Mouse (Mus musculus) cerebellum, adult 2 months (tissue): ENCODE data around the gene Alg14.

ENCODE experiments used
- CTCF ChIP-seq: fragments of 200-500 bp; IDR thresholded peaks from 2 replicates; pipeline ENCODE4 v1.5.1; 2011; ENCODE audit warnings: low read depth, mild to moderate bottlenecking, control low read depth, low read length, moderate library complexity, borderline replicate concordance; ENCODE audit not compliant: insufficient read depth
- POLR2A ChIP-seq: fragments of 200-500 bp; IDR thresholded peaks from 2 replicates; pipeline ENCODE4 v1.6.1; 2011; ENCODE audit warnings: low read length, control low read depth, borderline replicate concordance; ENCODE audit not compliant: insufficient read depth

GRCm38 (mm10) chr3:121378708-121379612 lies 87.4 kb downstream of the Alg14 start:
- no peak for TF ChIP-seq CTCF
- TF ChIP-seq POLR2A: no peak
